Mouse (Mus musculus) gastrocnemius, adult 8-10 months (tissue): ENCODE results near the gene Aifm1. TPM values are rescaled to one million over a fixed set of nuclear protein-coding genes. Genes with fewer than 3 reads are reported as not detected.
"Not testable (repeated sequence)": the region's sequence is repeated elsewhere in the genome, so short reads cannot be mapped to it uniquely, and the experiment has no call there.

Source experiments
- DNase-seq, 2 experiments: peaks; one replicate each; pipeline ENCODE4 v3.0.0; 2022; ENCODE audit warnings: low spot score in 2 of 2
- total RNA-seq, 4 experiments: library from RNA; stranded (reverse); gene quantifications; 2 replicates each; pipeline ENCODE4 v1.2.4; 2022

Aifm1 gene
- total RNA-seq, 4 experiments from 2014 or later, result 34.4 to 42.4 (median 40.0) TPM

- DNase-seq, result no peak
Observed at GRCm38 (mm10) chrX:48460496-48460895, 52.9 kb downstream of the Aifm1 start.

GRCm38 (mm10) chrX:48456956-48457355 lies 56.4 kb downstream of the Aifm1 start:
- no peak for DNase-seq

- no peak for DNase-seq
Observed at GRCm38 (mm10) chrX:48455018-48455417, 58.3 kb downstream of the Aifm1 start.

GRCm38 (mm10) chrX:48454495-48454878 lies 58.9 kb downstream of the Aifm1 start:
- no peak for DNase-seq

- DNase-seq, result peak; percentile 49 to 53
Observed at GRCm38 (mm10) chrX:48453736-48454494, 59.4 kb downstream of the Aifm1 start.

- no peak for DNase-seq
Observed at GRCm38 (mm10) chrX:48452931-48453673, 60.3 kb downstream of the Aifm1 start.

- no peak for DNase-seq
Observed at GRCm38 (mm10) chrX:48452231-48452890, 61.0 kb downstream of the Aifm1 start.

- no peak for DNase-seq
Observed at GRCm38 (mm10) chrX:48449646-48450045, 63.7 kb downstream of the Aifm1 start.

- DNase-seq, result no peak
Observed at GRCm38 (mm10) chrX:48444677-48445076, 68.7 kb downstream of the Aifm1 start.

GRCm38 (mm10) chrX:48441954-48442353 lies 71.4 kb downstream of the Aifm1 start:
- DNase-seq, result no peak

GRCm38 (mm10) chrX:48441548-48441947 lies 71.8 kb downstream of the Aifm1 start:
- no peak for DNase-seq

GRCm38 (mm10) chrX:48439036-48439435 lies 74.3 kb downstream of the Aifm1 start:
- DNase-seq, result no peak

- DNase-seq, result not testable (repeated sequence)
Observed at GRCm38 (mm10) chrX:48436082-48436481, 77.3 kb downstream of the Aifm1 start.

- peak in 1 of 2 experiments; percentile 40 for DNase-seq
Observed at GRCm38 (mm10) chrX:48435477-48435900, 77.9 kb downstream of the Aifm1 start.

- DNase-seq, result no peak
Observed at GRCm38 (mm10) chrX:48434251-48434650, 79.1 kb downstream of the Aifm1 start.

GRCm38 (mm10) chrX:48433527-48433899 lies 79.8 kb downstream of the Aifm1 start:
- no peak for DNase-seq

GRCm38 (mm10) chrX:48432599-48433526 lies 80.5 kb downstream of the Aifm1 start:
- DNase-seq, result no peak

- no peak for DNase-seq
Observed at GRCm38 (mm10) chrX:48429538-48429937, 83.8 kb downstream of the Aifm1 start.

GRCm38 (mm10) chrX:48429100-48429499 lies 84.3 kb downstream of the Aifm1 start:
- no peak for DNase-seq

- DNase-seq, result no peak
Observed at GRCm38 (mm10) chrX:48428642-48429041, 84.7 kb downstream of the Aifm1 start.

GRCm38 (mm10) chrX:48428241-48428640 lies 85.1 kb downstream of the Aifm1 start:
- DNase-seq, result no peak
